Mouse (Mus musculus): ENCODE measurements around the gene Nckap1l.

DNA sequence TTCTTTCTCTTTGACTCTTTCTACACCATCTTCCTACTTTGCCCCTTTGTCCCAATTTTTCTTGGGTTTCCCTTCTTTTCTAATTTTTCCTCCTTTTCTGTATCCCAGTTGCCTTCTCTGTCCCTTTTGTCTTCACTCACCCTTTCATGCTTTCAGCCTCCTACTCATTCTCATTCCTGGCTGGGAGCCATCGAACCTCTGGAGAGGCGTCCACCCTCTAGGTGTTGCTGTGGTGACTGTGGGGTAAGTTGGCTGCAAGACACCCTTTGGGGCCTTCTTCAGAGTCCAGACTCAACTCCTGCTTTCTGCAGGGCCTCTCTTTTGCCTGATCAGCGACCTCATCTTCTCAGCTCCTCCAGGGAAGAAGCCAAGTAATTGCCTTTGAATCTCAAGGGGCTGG, 55.7 kb downstream of the Nckap1l start:
- TF ChIP-seq CTCF (IDR thresholded peaks at IDR 0.05 in 2 of 3, conservative IDR thresholded peaks at IDR 0.05 in 1 of 3; ENCODE audit: control insufficient read depth in 1 of 3, insufficient read depth in 1 of 3, low read depth in 2 of 3, low read length in 3 of 3, poor library complexity in 1 of 3, severe bottlenecking in 1 of 3) (no peak), ZC3H11A (IDR thresholded peaks at IDR 0.05; ENCODE audit: low read depth, low read length) (no peak)

Measured in MEL (cell line).